Comparison of ENCODE assay signal across 18 mouse cellular contexts in the genomic region with DNA sequence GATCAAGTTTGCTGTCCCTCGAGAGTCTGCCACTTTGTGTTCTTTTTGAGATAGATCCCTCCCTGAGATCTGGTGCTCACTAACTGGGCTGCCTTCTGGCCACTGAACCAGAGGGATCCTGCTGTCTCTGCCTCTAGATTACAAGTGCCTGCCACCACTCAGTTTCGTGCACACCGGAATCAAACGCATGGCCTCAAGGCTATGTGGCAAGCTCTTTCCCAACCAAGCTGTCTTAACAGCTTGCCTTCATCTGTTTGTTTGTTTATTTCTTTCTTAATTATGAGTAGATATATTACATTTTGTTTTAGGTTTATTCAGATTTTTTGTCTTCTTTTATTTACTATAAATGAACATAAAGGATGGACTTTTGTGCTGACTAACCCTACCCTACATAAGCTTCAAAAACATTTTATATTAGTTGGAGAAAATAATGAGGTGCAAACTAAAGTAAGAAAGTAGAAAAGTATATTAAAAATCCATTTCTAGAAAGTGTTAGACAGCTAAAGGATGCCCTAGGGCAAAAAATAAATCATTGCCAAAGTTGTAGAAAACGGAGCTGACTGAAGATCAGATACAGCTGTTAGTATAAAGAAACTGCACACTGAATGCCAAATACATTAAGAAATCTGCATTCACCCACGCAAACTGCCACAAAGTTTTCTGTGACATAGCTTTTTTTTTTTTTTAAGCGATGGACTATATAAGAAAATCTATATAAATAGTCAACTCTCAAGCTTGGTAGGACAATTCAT. TPM values are rescaled to one million over a fixed set of nuclear protein-coding genes. Genes with fewer than 3 reads are reported as not detected.
DNase-seq lines count a peak whose midpoint lies in the region; ATAC-seq and TF ChIP-seq lines count a peak whose summit lies in the region.
"Had no signal": no experiment of that assay in that cellular context is flagged by ENCODE, and none has a peak within 500 bp of the region (broad histone marks: within the 10 kb centered on the region; RNA-seq: fewer than 3 reads in every experiment).

No protein-coding gene starts in this region.

- H3K27ac ChIP-seq in limb, embryonic 11.5 days (replicated peaks; ENCODE audit: low read depth, low read length): no peak overlapping the region
- no peak overlapping the region for H3K27ac ChIP-seq in limb, embryonic 10.5 days
- H3K27ac ChIP-seq in lung, postnatal 0 days (ENCODE audit: low read length): no peak overlapping the region
- H3K27ac ChIP-seq: embryonic facial prominence, embryonic 13.5 days; forebrain, embryonic 10.5 days; heart, embryonic 13.5 days had no signal

- no peaks in the 10 kb centered on the region for H3K36me3 ChIP-seq in limb, embryonic 11.5 days (ENCODE audit: control insufficient read depth, insufficient read depth, low read length)
- no peaks in the 10 kb centered on the region for H3K36me3 ChIP-seq in limb, embryonic 10.5 days
- no peaks in the 10 kb centered on the region for H3K36me3 ChIP-seq in lung, postnatal 0 days (ENCODE audit: insufficient read depth, low read length)
- H3K36me3 ChIP-seq: embryonic facial prominence, embryonic 13.5 days had no signal

- no peak overlapping the region for H3K9ac ChIP-seq in limb, embryonic 11.5 days (ENCODE audit: low read length)
- no peak overlapping the region for H3K9ac ChIP-seq in lung, postnatal 0 days (replicated peaks; ENCODE audit: low read depth)
- H3K9ac ChIP-seq: embryonic facial prominence, embryonic 13.5 days; heart, embryonic 13.5 days had no signal

- TF ChIP-seq CTCF in lung, postnatal 0 days (IDR thresholded peaks at IDR 0.05): no peak

- H3K4me2 ChIP-seq in limb, embryonic 11.5 days (ENCODE audit: low read depth, severe bottlenecking): no peak overlapping the region
- no peak overlapping the region for H3K4me2 ChIP-seq in lung, postnatal 0 days (replicated peaks; ENCODE audit: low read depth, low read length)
- H3K4me2 ChIP-seq: embryonic facial prominence, embryonic 13.5 days; heart, embryonic 13.5 days had no signal

- H3K27me3 ChIP-seq in limb, embryonic 11.5 days (ENCODE audit: control insufficient read depth, insufficient read depth, low read length): no peaks in the 10 kb centered on the region
- no peaks in the 10 kb centered on the region for H3K27me3 ChIP-seq in limb, embryonic 10.5 days (ENCODE audit: low read depth, poor library complexity, severe bottlenecking)
- H3K27me3 ChIP-seq in lung, postnatal 0 days (replicated peaks; ENCODE audit: insufficient read depth, low read length): no peaks in the 10 kb centered on the region
- H3K27me3 ChIP-seq: embryonic facial prominence, embryonic 13.5 days; heart, embryonic 13.5 days had no signal

- no peak overlapping the region for H3K4me3 ChIP-seq in limb, embryonic 11.5 days (ENCODE audit: low read depth, low read length)
- H3K4me3 ChIP-seq in limb, embryonic 10.5 days: no peak overlapping the region
- no peak overlapping the region for H3K4me3 ChIP-seq in lung, postnatal 0 days (ENCODE audit: low read depth, low read length)
- H3K4me3 ChIP-seq: embryonic facial prominence, embryonic 13.5 days; forebrain, embryonic 10.5 days; heart, embryonic 13.5 days had no signal

- H3K4me1 ChIP-seq in limb, embryonic 11.5 days (ENCODE audit: control insufficient read depth, insufficient read depth, low read length): 0 out of 2 replicates have a peak, but pooled peaks cover 5% of the 10 kb centered on the region
- peaks cover 21% of the 10 kb centered on the region for H3K4me1 ChIP-seq in limb, embryonic 10.5 days
- H3K4me1 ChIP-seq in lung, postnatal 0 days (ENCODE audit: insufficient read depth, low read depth, low read length): no peaks in the 10 kb centered on the region
- H3K4me1 ChIP-seq: forebrain, embryonic 10.5 days; heart, embryonic 13.5 days had no signal

- no peaks in the 10 kb centered on the region for H3K9me3 ChIP-seq in limb, embryonic 11.5 days (ENCODE audit: control insufficient read depth, low read length)
- no peaks in the 10 kb centered on the region for H3K9me3 ChIP-seq in limb, embryonic 10.5 days (replicated peaks)
- no peaks in the 10 kb centered on the region for H3K9me3 ChIP-seq in lung, postnatal 0 days (ENCODE audit: low read length)
- H3K9me3 ChIP-seq: embryonic facial prominence, embryonic 13.5 days; forebrain, embryonic 10.5 days; heart, embryonic 13.5 days had no signal

- ATAC-seq in limb, embryonic 11.5 days (ENCODE audit: insufficient number of reproducible peaks, low FRiP score, low TSS enrichment, low read depth): 0 out of 2 replicates have a peak, but pooled peaks have one; percentile 26
- ATAC-seq in lung, postnatal 0 days: peak; percentile 76
- ATAC-seq in megakaryocyte, adult 5-6 weeks (ENCODE audit: poor library complexity, severe bottlenecking): peak; percentile 57; the same call in 1 of the 2 replicates
- ATAC-seq: forebrain, embryonic 14.5 days had no signal

- no peak for DNase-seq in limb, embryonic 11.5 days (ENCODE audit: low spot score)
- DNase-seq in limb, embryonic 10.5 days (ENCODE audit: low spot score): no peak
- DNase-seq in forelimb bud, embryonic 11.5 days (ENCODE audit: low read depth, low spot score): peak; percentile 18
- DNase-seq in lung, postnatal 0 days (ENCODE audit: low spot score): peak; percentile 66
- no peak for DNase-seq in natural killer cell, adult 2 months (ENCODE audit: low spot score in 2 of 2)
- no peak for DNase-seq in thymus, postnatal 25 days
- DNase-seq: adrenal gland, postnatal 10 days; cerebellum, adult 11 months; cerebellum, adult 8-10 months; cerebellum, postnatal 25 days; gastrocnemius, postnatal 36 days; heart, adult 11 months; heart, postnatal 36 days had no signal

- TF ChIP-seq EP300 in lung, postnatal 0 days (IDR thresholded peaks at IDR 0.05): peak; percentile 72

- 58% methylated on average over 7 of the region's 7 CpGs for WGBS in limb, embryonic 11.5 days
- 82% methylated on average over 7 of the region's 7 CpGs for WGBS in limb, embryonic 10.5 days
- WGBS in lung, postnatal 0 days: 52% methylated on average over 7 of the region's 7 CpGs

RNA-seq across cellular contexts. Expression of a gene that starts 34.4 kb away (rescaled TPM):
- polyA plus RNA-seq in limb, embryonic 11.5 days (2014; fragmentation: Nextera tagmentation; extraction: Ambion mirVana): 55.8 and 63.8 TPM in 2 replicates
- polyA plus RNA-seq in limb, embryonic 10.5 days (2016; fragmentation: Nextera tagmentation; extraction: Ambion mirVana): 59.2 and 59.3 TPM in 2 replicates
- 46.8 and 49.2 TPM in 2 replicates for polyA plus RNA-seq in lung, postnatal 0 days (2015; fragmentation: Nextera tagmentation; extraction: Ambion mirVana)
- 40.7 and 43.5 TPM in 2 replicates for total RNA-seq in megakaryocyte, adult 5-6 weeks (2015)
- total RNA-seq in megakaryocyte, adult 5-6 weeks (2017): 25.6 and 30.0 TPM in 2 replicates

RNA-seq across cellular contexts. Expression of a gene that starts 34.7 kb away (rescaled TPM):
- polyA plus RNA-seq in limb, embryonic 11.5 days (2014; fragmentation: Nextera tagmentation; extraction: Ambion mirVana): 13.3 and 15.0 TPM in 2 replicates
- polyA plus RNA-seq in limb, embryonic 10.5 days (2016; fragmentation: Nextera tagmentation; extraction: Ambion mirVana): 11.7 and 13.2 TPM in 2 replicates
- 10.8 and 11.7 TPM in 2 replicates for polyA plus RNA-seq in lung, postnatal 0 days (2015; fragmentation: Nextera tagmentation; extraction: Ambion mirVana)
- total RNA-seq in megakaryocyte, adult 5-6 weeks (2015): 8.1 and 9.0 TPM in 2 replicates
- total RNA-seq in megakaryocyte, adult 5-6 weeks (2017): 9.5 and 13.3 TPM in 2 replicates

Comparison
In these comparisons a context has a peak if more than half of its experiments do, and no peak if none do; other contexts are left out.
1. ATAC-seq: peak in every context shown above with its lines; median percentile 76 in lung, postnatal 0 days; 57 in megakaryocyte, adult 5-6 weeks; 26 in limb, embryonic 11.5 days.
2. DNase-seq: peak in forelimb bud, embryonic 11.5 days (single experiment) and lung, postnatal 0 days (single experiment); none in limb, embryonic 11.5 days (single experiment), limb, embryonic 10.5 days (single experiment), natural killer cell, adult 2 months (0 of 2) and thymus, postnatal 25 days (single experiment).